Mouse (Mus musculus): ENCODE measurements around the gene Smg8. TPM values are rescaled to one million over a fixed set of nuclear protein-coding genes. Genes with fewer than 3 reads are reported as not detected.

Smg8 gene
- polyA plus RNA-seq, 1 experiment from 2014 or later: 25.9 TPM

GRCm38 (mm10) chr11:87036180-87036579 is 50.4 kb downstream of the Smg8 start:
- H3K36me3 ChIP-seq: peaks cover 15% of the 10 kb centered on the region
- H3K9ac ChIP-seq: no peak overlapping the region
- ATAC-seq (ENCODE audit: insufficient number of reproducible peaks, insufficient read depth, low FRiP score, low TSS enrichment, low read depth): no peak

GRCm38 (mm10) chr11:87028212-87028611 is 58.4 kb downstream of the Smg8 start:
- H3K27me3 ChIP-seq: no peaks in the 10 kb centered on the region
- 0 out of 2 replicates have a peak, but pooled peaks cover 2% of the 10 kb centered on the region for H3K36me3 ChIP-seq
- H3K4me3 ChIP-seq: no peak overlapping the region
- H3K4me2 ChIP-seq: no peak overlapping the region
- H3K9me3 ChIP-seq: no peaks in the 10 kb centered on the region
- no peak for ATAC-seq (ENCODE audit: insufficient number of reproducible peaks, insufficient read depth, low FRiP score, low TSS enrichment, low read depth)
- no peak overlapping the region for H3K9ac ChIP-seq
- WGBS: 92% methylated on average over 3 of the region's 3 CpGs
- H3K27ac ChIP-seq: no peak overlapping the region
- H3K4me1 ChIP-seq: no peaks in the 10 kb centered on the region

More at GRCm38 (mm10) chr11:87036180-87036579, 50.4 kb downstream of the Smg8 start:
- Histone ChIP-seq H3K27me3 (no peaks in the 10 kb centered on the region), H3K4me2 (no peak overlapping the region), H3K9me3 (no peaks in the 10 kb centered on the region), H3K27ac (no peak overlapping the region), H3K4me1 (no peaks in the 10 kb centered on the region), H3K4me3 (no peak overlapping the region)
- 62% methylated on average over 4 of the region's 4 CpGs for WGBS

MicroRNAs encoded within 50 kb of the gene (microRNA counts, 519-probe panel; counts per million panel counts)
- microRNA mmu-miR-301a: 4,881 counts per million, percentile 95 among the panel's probes with 10 or more counts

Small RNA genes within 50 kb of the gene (microRNA-seq; reads per million reads assigned to microRNA genes)
- 1,754 reads per million, percentile 80 among the genes with 10 or more reads in this experiment for gene Mir301

Other genes starting within 250 kb of the Smg8 start
- gene Ypel2, start 93.1 kb downstream of the Smg8 start, polyA plus RNA-seq (2015; fragmentation: Nextera tagmentation; extraction: Ambion mirVana): 12.2 and 14.6 TPM in 2 replicates
- 22.7 and 22.9 TPM in 2 replicates for gene Gdpd1, start 12.7 kb downstream of the Smg8 start, polyA plus RNA-seq (2015; fragmentation: Nextera tagmentation; extraction: Ambion mirVana)
- 8.8 and 9.2 TPM in 2 replicates for gene Prr11, start 21.9 kb upstream of the Smg8 start, polyA plus RNA-seq (2015; fragmentation: Nextera tagmentation; extraction: Ambion mirVana)
- gene Ska2, start 22.5 kb upstream of the Smg8 start, polyA plus RNA-seq (2015; fragmentation: Nextera tagmentation; extraction: Ambion mirVana): 76.8 and 85.1 TPM in 2 replicates
- gene Trim37, start 40.3 kb upstream of the Smg8 start, polyA plus RNA-seq (2015; fragmentation: Nextera tagmentation; extraction: Ambion mirVana): 24.3 and 32.0 TPM in 2 replicates

Data from embryonic facial prominence, embryonic 13.5 days (tissue).